Mouse (Mus musculus) intestine, postnatal 0 days (tissue): ENCODE measurements around the gene Msh2. TPM values are rescaled to one million over a fixed set of nuclear protein-coding genes. Genes with fewer than 3 reads are reported as not detected.

Source experiments
- ATAC-seq: fragments of 200-750 bp; cut with Nextera tagmentation; 2 replicates; pipeline ENCODE4 v1.8.0; 2017; ENCODE audit warnings: mild to moderate bottlenecking, moderate TSS enrichment, moderate library complexity
- H3K27ac ChIP-seq: fragments of 300-500 bp; sonication (generic); 2 replicates; pipeline ENCODE4 v1.5.1; 2014; ENCODE audit warnings: mild to moderate bottlenecking, low read depth, low read length, moderate library complexity
- H3K27me3 ChIP-seq: fragments of 300-500 bp; sonication (generic); replicated peaks from 2 replicates; pipeline ENCODE4 v1.6.1; 2014; ENCODE audit warnings: low read length, mixed read lengths; ENCODE audit not compliant: control insufficient read depth, insufficient read depth
- H3K36me3 ChIP-seq: fragments of 300-500 bp; sonication (generic); 2 replicates; pipeline ENCODE4 v1.6.1; 2014; ENCODE audit warnings: mild to moderate bottlenecking, moderate library complexity; ENCODE audit not compliant: control insufficient read depth, insufficient read depth
- H3K4me1 ChIP-seq: fragments of 300-500 bp; sonication (generic); replicated peaks from 2 replicates; pipeline ENCODE4 v1.6.1; 2014; ENCODE audit warnings: antibody characterized with exemption, low read length, mixed read lengths; ENCODE audit not compliant: control insufficient read depth, insufficient read depth
- H3K4me2 ChIP-seq: fragments of 300-500 bp; sonication (generic); replicated peaks from 2 replicates; pipeline ENCODE4 v1.6.1; 2014; ENCODE audit warnings: low read depth, mild to moderate bottlenecking, moderate library complexity
- H3K4me3 ChIP-seq: fragments of 300-500 bp; sonication (generic); 2 replicates; pipeline ENCODE4 v1.5.1; 2014; ENCODE audit warnings: low read depth, low read length
- H3K9ac ChIP-seq: fragments of 300-500 bp; sonication (generic); 2 replicates; pipeline ENCODE4 v1.6.1; 2014; ENCODE audit warnings: mild to moderate bottlenecking, low read depth, low read length
- H3K9me3 ChIP-seq: fragments of 300-500 bp; sonication (generic); 2 replicates; pipeline ENCODE4 v1.6.1; 2016; ENCODE audit warnings: mixed run types; ENCODE audit not compliant: control insufficient read depth
- CTCF ChIP-seq: sonication (generic); IDR thresholded peaks from 2 replicates; pipeline ENCODE4 v1.5.1; 2016; ENCODE audit warnings: low read depth, mild to moderate bottlenecking, control low read depth, antibody characterized with exemption, moderate library complexity
- WGBS: fragments of 180-500 bp; shearing (Covaris S2); extraction: QIAGEN DNeasy Blood & Tissue Kit; methylation state at CpG from one replicate; pipeline ENCODE4 v1.1.7; 2014; 5-methylcytosine and 5-hydroxymethylcytosine counted together
- polyA plus RNA-seq: library from polyadenylated mRNA; unstranded; fragments of >200 nt; fragmentation: Nextera tagmentation; extraction: Ambion mirVana; gene quantifications from 2 replicates; pipeline ENCODE4 v1.2.1, GENCODE M21; 2015

The Msh2 gene
- polyA plus RNA-seq, 1 experiment from 2014 or later, result 13.9 TPM

DNA sequence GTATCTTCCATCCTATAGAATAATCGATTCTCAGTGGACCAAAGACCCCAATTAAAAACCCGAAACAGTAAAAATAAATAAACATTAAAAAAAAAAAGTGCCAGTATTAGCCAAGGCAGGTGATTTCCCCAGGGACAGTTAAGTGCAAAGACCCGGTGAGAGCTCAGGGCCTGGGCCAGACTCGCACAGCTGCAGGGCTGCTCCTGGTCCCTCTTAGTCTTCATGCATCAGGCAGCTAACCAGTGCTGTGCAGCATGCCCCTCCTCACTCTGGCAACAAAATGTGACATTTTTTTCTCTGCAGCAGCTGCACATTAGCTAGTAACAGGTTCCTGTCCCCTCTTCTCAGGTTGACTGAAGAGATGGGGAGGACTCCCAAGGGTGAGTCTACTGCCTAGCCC is 59.8 kb downstream of the Msh2 start:
- Histone ChIP-seq H3K4me3 (no peak overlapping the region), H3K9ac (no peak overlapping the region), H3K27ac (no peak overlapping the region), H3K4me2 (no peak overlapping the region), H3K36me3 (no peaks in the 10 kb centered on the region), H3K27me3 (no peaks in the 10 kb centered on the region), H3K4me1 (no peaks in the 10 kb centered on the region), H3K9me3 (no peaks in the 10 kb centered on the region)
- TF ChIP-seq CTCF, result no peak
- 83% methylated on average over 4 of the region's 4 CpGs for WGBS
- no peak for ATAC-seq

DNA sequence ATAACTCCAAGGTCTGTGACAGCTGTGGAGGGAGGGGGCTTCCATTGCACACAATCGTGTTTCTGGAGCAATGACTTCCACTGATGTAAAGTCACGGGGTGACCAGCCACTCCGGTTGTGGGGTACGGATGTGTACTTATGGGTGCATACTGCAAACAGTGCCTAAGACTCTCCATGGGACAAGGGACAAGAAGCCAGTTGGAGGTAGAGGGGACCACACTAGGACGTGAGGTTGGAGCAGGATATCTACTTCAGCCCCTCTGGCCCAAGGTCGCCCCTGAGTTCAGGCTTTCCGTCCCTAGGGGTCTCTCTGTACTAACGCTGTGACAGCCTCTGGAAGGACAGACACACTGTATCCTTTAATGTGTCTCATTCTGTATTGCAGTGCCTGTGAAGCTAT is 62.3 kb downstream of the Msh2 start:
- no peaks in the 10 kb centered on the region for H3K27me3 ChIP-seq
- no peak for TF ChIP-seq CTCF
- WGBS, result 85% methylated on average over 8 of the region's 8 CpGs
- H3K4me2 ChIP-seq, result no peak overlapping the region
- H3K9me3 ChIP-seq, result no peaks in the 10 kb centered on the region
- no peaks in the 10 kb centered on the region for H3K4me1 ChIP-seq
- no peaks in the 10 kb centered on the region for H3K36me3 ChIP-seq
- H3K4me3 ChIP-seq, result no peak overlapping the region
- no peak overlapping the region for H3K9ac ChIP-seq
- H3K27ac ChIP-seq, result no peak overlapping the region
- ATAC-seq, result no peak

DNA sequence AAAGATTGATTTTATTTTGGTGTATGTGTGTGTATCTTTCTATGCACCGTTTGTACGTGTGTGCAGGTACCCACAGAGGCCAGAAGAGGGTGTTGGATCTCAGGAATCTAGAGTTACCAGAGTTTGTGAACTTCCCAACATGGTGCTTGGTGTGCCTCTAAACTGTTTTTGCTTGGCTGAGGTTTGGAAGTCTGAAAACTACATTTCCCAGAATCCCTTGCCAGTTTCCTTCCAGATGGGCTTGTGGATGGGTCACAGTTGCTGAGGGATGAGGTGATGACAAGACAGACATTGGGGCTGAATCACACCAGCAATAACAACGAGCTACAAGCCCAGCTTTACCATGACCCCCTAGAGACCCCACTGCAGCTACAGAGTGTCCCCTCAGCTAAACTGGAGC is 65.0 kb downstream of the Msh2 start:
- no peak for TF ChIP-seq CTCF
- Histone ChIP-seq H3K27me3 (no peaks in the 10 kb centered on the region), H3K4me3 (no peak overlapping the region), H3K4me1 (no peaks in the 10 kb centered on the region), H3K9me3 (no peaks in the 10 kb centered on the region), H3K36me3 (no peaks in the 10 kb centered on the region), H3K9ac (no peak overlapping the region), H3K27ac (no peak overlapping the region), H3K4me2 (no peak overlapping the region)
- no peak for ATAC-seq
- 84% methylated on average over 3 of the region's 3 CpGs for WGBS

DNA sequence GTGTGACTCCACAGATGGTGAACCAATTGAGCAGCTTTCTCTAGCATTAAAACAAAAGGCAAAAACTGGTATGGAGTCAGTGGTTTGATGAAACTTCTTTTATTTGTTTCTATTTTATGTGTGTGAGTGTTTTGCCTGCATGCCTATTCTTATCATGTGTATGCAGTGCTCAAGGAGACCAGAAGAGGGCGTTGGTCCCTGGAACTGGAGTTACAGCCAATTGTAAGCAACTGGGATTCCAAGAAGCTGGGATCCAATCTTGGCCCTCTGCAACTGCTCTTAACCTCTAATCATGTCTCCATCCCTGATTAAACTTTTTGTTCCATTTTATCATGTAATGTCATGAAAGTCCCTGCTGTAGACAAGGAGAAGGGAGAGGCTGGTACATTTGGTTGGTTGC is 67.7 kb downstream of the Msh2 start:
- WGBS, result 41% methylated on average over 1 of the region's 1 CpGs

DNA sequence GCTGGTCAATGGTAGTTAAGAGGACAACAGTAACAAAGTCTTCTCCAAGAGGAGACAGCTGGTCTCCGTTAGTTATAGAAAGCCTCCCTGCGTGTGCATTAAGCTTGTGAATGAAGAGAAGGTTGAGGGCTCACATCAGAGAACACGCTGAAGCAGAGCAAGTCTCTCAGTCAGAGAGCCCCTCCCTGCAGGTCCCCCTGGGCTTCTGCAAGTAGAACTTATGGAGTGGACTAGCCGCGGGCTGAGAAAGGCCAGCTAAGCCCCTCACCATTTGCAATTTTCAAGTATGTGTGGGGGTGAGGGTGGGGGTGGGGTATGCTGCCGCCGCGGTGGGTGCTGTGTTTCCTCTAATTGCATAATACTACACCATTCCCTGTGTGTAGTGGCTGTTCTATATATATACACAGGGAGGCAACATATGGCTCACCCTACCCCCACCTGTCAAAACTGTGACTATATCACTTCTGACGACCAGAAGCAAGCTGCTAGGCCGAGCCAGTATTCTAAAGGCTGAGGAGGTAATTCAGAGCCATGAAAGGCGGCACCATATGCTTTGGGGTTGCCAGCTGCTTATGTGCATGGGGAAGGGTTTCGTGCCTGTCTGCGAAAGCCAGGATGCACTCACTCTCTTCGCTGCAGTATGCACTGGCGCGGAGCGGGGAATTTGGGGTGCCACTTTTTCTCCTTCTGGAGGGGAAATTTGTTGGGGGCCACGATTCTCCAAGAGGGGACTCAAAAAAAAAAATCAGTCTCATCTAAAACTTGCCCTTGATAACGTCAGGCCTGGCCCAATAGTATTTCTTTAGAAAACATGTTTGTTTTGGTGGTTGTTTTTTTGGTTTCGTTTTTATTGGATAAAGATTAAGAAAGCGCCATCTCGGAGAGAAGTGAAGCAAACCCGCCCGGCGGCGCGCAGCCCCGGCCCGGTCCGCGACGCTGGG is 73.1 kb downstream of the Msh2 start:
- H3K9me3 ChIP-seq, result no peaks in the 10 kb centered on the region
- H3K4me1 ChIP-seq, result no peaks in the 10 kb centered on the region
- WGBS, result 15% methylated on average over 31 of the region's 32 CpGs
- peak overlapping the region; percentile 69 for H3K4me3 ChIP-seq
- no peak for ATAC-seq
- no peak overlapping the region for H3K27ac ChIP-seq
- peaks cover 39% of the 10 kb centered on the region for H3K27me3 ChIP-seq
- no peak overlapping the region for H3K9ac ChIP-seq
- TF ChIP-seq CTCF, result no peak
- no peaks in the 10 kb centered on the region for H3K36me3 ChIP-seq
- H3K4me2 ChIP-seq, result peak overlapping the region; percentile 96

More for the DNA sequence above, 67.7 kb downstream of the Msh2 start:
- no peak overlapping the region for H3K4me2 ChIP-seq
- TF ChIP-seq CTCF, result no peak
- no peak overlapping the region for H3K4me3 ChIP-seq
- 0 out of 2 replicates have a peak, but pooled peaks cover 3% of the 10 kb centered on the region for H3K27me3 ChIP-seq
- H3K36me3 ChIP-seq, result no peaks in the 10 kb centered on the region
- no peak overlapping the region for H3K27ac ChIP-seq
- no peaks in the 10 kb centered on the region for H3K9me3 ChIP-seq
- H3K4me1 ChIP-seq, result no peaks in the 10 kb centered on the region
- no peak overlapping the region for H3K9ac ChIP-seq
- no peak for ATAC-seq

DNA sequence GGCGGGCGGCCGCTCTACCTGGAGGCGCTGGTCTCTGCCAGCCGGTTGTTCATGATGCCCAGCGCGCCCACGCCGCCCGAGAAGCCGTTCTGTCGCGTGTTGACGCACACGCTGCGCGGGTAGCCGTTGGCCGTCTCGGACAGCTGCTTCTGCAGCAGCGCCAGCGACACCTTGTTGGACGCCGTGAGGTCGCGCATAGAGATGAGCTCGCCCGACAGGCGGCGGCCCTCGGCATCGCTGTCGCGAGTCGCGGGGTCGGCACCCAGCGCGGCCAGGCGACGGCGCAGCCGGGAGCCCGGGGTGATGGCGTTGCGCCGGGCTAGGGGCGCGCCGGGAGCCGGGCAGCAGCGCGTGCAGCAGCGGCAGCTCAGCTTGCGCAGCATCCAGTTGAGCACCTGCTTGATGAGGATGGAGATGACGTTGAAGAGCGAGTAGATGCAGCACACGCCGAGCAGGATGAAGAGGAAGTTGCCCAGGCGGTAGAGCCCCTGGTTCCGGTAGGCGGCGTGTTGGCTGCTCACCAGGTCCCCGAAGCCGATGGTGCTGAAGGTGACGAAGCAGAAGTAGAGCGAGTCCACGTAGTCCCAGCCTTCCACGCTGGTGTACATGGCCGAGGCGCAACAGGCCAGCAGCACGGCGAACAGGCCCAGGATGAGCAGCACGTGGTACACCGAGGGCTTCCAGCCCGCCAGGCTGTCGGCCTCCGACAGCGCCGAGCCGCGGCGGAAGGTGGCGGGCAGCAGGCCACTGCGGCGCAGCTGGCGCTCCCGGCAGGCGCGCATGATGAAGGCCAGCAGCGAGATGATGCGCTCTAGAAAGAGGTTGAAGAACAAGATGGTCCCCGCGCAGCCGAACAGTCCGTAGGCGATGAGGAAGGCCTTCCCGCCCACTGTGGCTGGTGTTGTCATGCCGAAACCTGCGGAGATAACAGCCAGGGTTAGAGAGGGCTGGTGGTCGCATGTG is 74.1 kb downstream of the Msh2 start:
- H3K9me3 ChIP-seq, result no peaks in the 10 kb centered on the region
- no peak overlapping the region for H3K9ac ChIP-seq
- no peaks in the 10 kb centered on the region for H3K36me3 ChIP-seq
- TF ChIP-seq CTCF, result peak; percentile 43
- peaks cover 39% of the 10 kb centered on the region for H3K27me3 ChIP-seq
- 2% methylated on average over 101 of the region's 101 CpGs for WGBS
- ATAC-seq, result peak; percentile 49
- no peaks in the 10 kb centered on the region for H3K4me1 ChIP-seq
- H3K4me2 ChIP-seq, result peak overlapping the region; percentile 96
- peak overlapping the region; percentile 69 for H3K4me3 ChIP-seq
- no peak overlapping the region for H3K27ac ChIP-seq
